Mouse (Mus musculus) embryonic fibroblast, embryonic 13.5 days (primary cell): ENCODE measurements around the gene B230104I21Rik.

ENCODE experiments used
- CTCF ChIP-seq: IDR thresholded peaks from 2 replicates; pipeline ENCODE4 v1.5.1; 2011; ENCODE audit warnings: mild to moderate bottlenecking, control low read depth, low read length, moderate library complexity, borderline replicate concordance; ENCODE audit not compliant: insufficient read depth
- POLR2A ChIP-seq: IDR thresholded peaks from 2 replicates; pipeline ENCODE4 v1.6.1; 2011; ENCODE audit warnings: low read depth, mild to moderate bottlenecking, control low read depth, low read length, moderate library complexity

DNA sequence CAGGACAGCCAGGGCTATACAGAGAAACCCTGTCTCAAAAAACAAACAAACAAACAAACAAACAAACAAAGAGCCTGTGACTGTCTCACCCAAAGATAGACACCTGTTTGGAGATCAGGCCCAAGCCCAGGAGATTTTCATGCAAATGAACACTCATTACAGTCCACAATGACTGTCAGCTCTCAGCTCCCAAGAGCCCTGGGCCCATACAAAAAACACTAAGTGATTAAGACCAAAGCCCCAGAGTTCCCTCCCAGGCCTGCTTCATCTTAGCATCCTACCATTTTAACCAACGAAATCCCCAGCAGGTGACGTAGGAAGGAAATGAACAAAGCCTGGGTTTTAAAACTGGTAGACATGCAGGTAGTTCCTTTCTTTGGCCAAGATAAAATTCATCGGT, 24.9 kb downstream of the B230104I21Rik start:
- TF ChIP-seq POLR2A = no peak
- no peak for TF ChIP-seq CTCF
